Mouse (Mus musculus) thymus, postnatal 4 days (tissue): ENCODE results near the gene Trim8.

ENCODE experiments used
- DNase-seq: peaks from one replicate; pipeline ENCODE4 v3.0.0; 2021

The Trim8 gene

GRCm38 (mm10) chr19:46480624-46481345, 20.7 kb upstream of the Trim8 start:
- DNase-seq = no peak

GRCm38 (mm10) chr19:46481352-46481751, 20.1 kb upstream of the Trim8 start:
- DNase-seq = no peak

GRCm38 (mm10) chr19:46481756-46482155, 19.7 kb upstream of the Trim8 start:
- no peak for DNase-seq

- DNase-seq = no peak
Observed at GRCm38 (mm10) chr19:46482896-46483516, 18.5 kb upstream of the Trim8 start.

GRCm38 (mm10) chr19:46483701-46484328, 17.7 kb upstream of the Trim8 start:
- no peak for DNase-seq

GRCm38 (mm10) chr19:46484518-46484917, 17.0 kb upstream of the Trim8 start:
- DNase-seq = no peak

GRCm38 (mm10) chr19:46485847-46486246, 15.7 kb upstream of the Trim8 start:
- DNase-seq = peak; percentile 7

- DNase-seq = no peak
Observed at GRCm38 (mm10) chr19:46486709-46487108, 14.8 kb upstream of the Trim8 start.

GRCm38 (mm10) chr19:46489448-46489847, 12.1 kb upstream of the Trim8 start:
- DNase-seq = no peak

GRCm38 (mm10) chr19:46490634-46491033, 10.9 kb upstream of the Trim8 start:
- DNase-seq = no peak

GRCm38 (mm10) chr19:46495136-46495535, 6.4 kb upstream of the Trim8 start:
- no peak for DNase-seq

GRCm38 (mm10) chr19:46497230-46497629, 4.3 kb upstream of the Trim8 start:
- no peak for DNase-seq

- no peak for DNase-seq
Observed at GRCm38 (mm10) chr19:46499539-46499835, 2.0 kb upstream of the Trim8 start.

- DNase-seq = peak; percentile 98
Observed at GRCm38 (mm10) chr19:46499836-46500580, 1.5 kb upstream of the Trim8 start.

GRCm38 (mm10) chr19:46500581-46501341, 741 bp upstream of the Trim8 start:
- DNase-seq = peak; percentile 70

GRCm38 (mm10) chr19:46502069-46502455, 560 bp downstream of the Trim8 start:
- DNase-seq = peak; percentile 90

GRCm38 (mm10) chr19:46502471-46503166, 1.1 kb downstream of the Trim8 start:
- DNase-seq = peak; percentile 96

- DNase-seq = peak; percentile 80
Observed at GRCm38 (mm10) chr19:46503351-46504084, 2.0 kb downstream of the Trim8 start.

- DNase-seq = peak; percentile 67
Observed at GRCm38 (mm10) chr19:46504085-46504552, 2.6 kb downstream of the Trim8 start.

- no peak for DNase-seq
Observed at GRCm38 (mm10) chr19:46504822-46505417, 3.4 kb downstream of the Trim8 start.
